Mouse (Mus musculus): ENCODE data around the gene Ankrd31. TPM values are rescaled to one million over a fixed set of nuclear protein-coding genes. Genes with fewer than 3 reads are reported as not detected.

Gene Ankrd31
- polyA plus RNA-seq, 1 experiment from 2014 or later, result not detected

Other genes with a start within 250 kb of the Ankrd31 start
- 8.4 and 8.5 TPM in 2 replicates for gene Polk, start 205.7 kb upstream of the Ankrd31 start, polyA plus RNA-seq (2016; fragmentation: Nextera tagmentation; extraction: Ambion mirVana)
- 7.7 and 10.8 TPM in 2 replicates for gene Col4a3bp, start 205.7 kb upstream of the Ankrd31 start, polyA plus RNA-seq (2016; fragmentation: Nextera tagmentation; extraction: Ambion mirVana)
- 187 and 205 TPM in 2 replicates for gene Hmgcr, start 77.3 kb upstream of the Ankrd31 start, polyA plus RNA-seq (2016; fragmentation: Nextera tagmentation; extraction: Ambion mirVana)
- gene Gcnt4, start 176.4 kb downstream of the Ankrd31 start, polyA plus RNA-seq (2016; fragmentation: Nextera tagmentation; extraction: Ambion mirVana), result 0.05 and 0.08 TPM in 2 replicates